Mouse (Mus musculus) neural tube, embryonic 15.5 days (tissue): Measurements from ENCODE around the gene Hcn1. TPM values are rescaled to one million over a fixed set of nuclear protein-coding genes. Genes with fewer than 3 reads are reported as not detected.

Experiments used
- ATAC-seq: fragments of 200-750 bp; cut with Nextera tagmentation; 2 replicates; pipeline ENCODE4 v1.8.0; 2017; ENCODE audit warnings: mild to moderate bottlenecking, moderate TSS enrichment, moderate library complexity; ENCODE audit not compliant: low FRiP score
- H3K27ac ChIP-seq: fragments of 300-500 bp; sonication (generic); replicated peaks from 2 replicates; pipeline ENCODE4 v1.5.1; 2015; ENCODE audit warnings: mild to moderate bottlenecking, inconsistent platforms
- H3K27me3 ChIP-seq: fragments of 300-500 bp; sonication (generic); replicated peaks from 2 replicates; pipeline ENCODE4 v1.6.1; 2015; ENCODE audit warnings: inconsistent platforms
- H3K36me3 ChIP-seq: fragments of 300-500 bp; sonication (generic); 2 replicates; pipeline ENCODE4 v1.6.1; 2015; ENCODE audit warnings: inconsistent platforms
- H3K4me1 ChIP-seq: fragments of 300-500 bp; sonication (generic); 2 replicates; pipeline ENCODE4 v1.6.1; 2015; ENCODE audit warnings: inconsistent platforms
- H3K4me2 ChIP-seq: fragments of 300-500 bp; sonication (generic); 2 replicates; pipeline ENCODE4 v1.6.1; 2015; ENCODE audit warnings: inconsistent platforms, mild to moderate bottlenecking, moderate library complexity
- H3K4me3 ChIP-seq: fragments of 300-500 bp; sonication (generic); replicated peaks from 2 replicates; pipeline ENCODE4 v1.5.1; 2015; ENCODE audit warnings: mild to moderate bottlenecking, inconsistent platforms
- H3K9ac ChIP-seq: fragments of 300-500 bp; sonication (generic); replicated peaks from 2 replicates; pipeline ENCODE4 v1.6.1; 2015; ENCODE audit warnings: mild to moderate bottlenecking, inconsistent platforms
- H3K9me3 ChIP-seq: fragments of 300-500 bp; sonication (generic); replicated peaks from 2 replicates; pipeline ENCODE4 v1.6.1; 2016; ENCODE audit warnings: inconsistent platforms
- WGBS: fragments of 180-500 bp; shearing (Covaris S2); methylation state at CpG from one replicate; pipeline ENCODE4 v1.1.7; 2015; ENCODE audit warnings: mixed read lengths; 5-methylcytosine and 5-hydroxymethylcytosine counted together
- polyA plus RNA-seq: library from polyadenylated mRNA; unstranded; fragments of >200 nt; fragmentation: Nextera tagmentation; extraction: Ambion mirVana; gene quantifications from 2 replicates; pipeline ENCODE4 v1.2.1, GENCODE M21; 2015

The Hcn1 gene
- polyA plus RNA-seq, 1 experiment from 2014 or later: 1.2 TPM

DNA sequence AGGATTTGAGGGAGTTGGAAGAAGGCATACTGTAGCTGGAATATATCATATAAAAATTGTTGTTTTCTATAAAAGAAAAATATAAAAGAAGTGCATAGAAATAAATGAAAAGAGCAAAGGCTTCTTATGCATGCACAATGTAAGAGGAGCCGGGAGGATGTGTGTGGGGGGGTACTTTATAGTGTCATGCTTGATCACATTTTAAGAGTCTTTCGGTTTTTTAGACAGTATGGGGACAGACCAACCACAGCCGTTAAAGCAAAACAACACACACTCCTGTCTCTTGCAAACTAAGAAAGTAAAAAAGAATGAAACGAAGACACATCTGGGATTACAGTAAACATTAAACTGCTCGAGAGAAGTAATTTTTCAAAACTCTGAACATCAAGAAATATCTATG lies 290.0 kb downstream of the Hcn1 start:
- H3K4me2 ChIP-seq: no peak overlapping the region
- 73% methylated on average over 5 of the region's 5 CpGs for WGBS
- H3K27me3 ChIP-seq: no peaks in the 10 kb centered on the region
- no peak for ATAC-seq
- H3K4me1 ChIP-seq: no peaks in the 10 kb centered on the region
- H3K36me3 ChIP-seq: no peaks in the 10 kb centered on the region
- H3K9ac ChIP-seq: no peak overlapping the region
- H3K4me3 ChIP-seq: no peak overlapping the region
- no peaks in the 10 kb centered on the region for H3K9me3 ChIP-seq
- no peak overlapping the region for H3K27ac ChIP-seq

DNA sequence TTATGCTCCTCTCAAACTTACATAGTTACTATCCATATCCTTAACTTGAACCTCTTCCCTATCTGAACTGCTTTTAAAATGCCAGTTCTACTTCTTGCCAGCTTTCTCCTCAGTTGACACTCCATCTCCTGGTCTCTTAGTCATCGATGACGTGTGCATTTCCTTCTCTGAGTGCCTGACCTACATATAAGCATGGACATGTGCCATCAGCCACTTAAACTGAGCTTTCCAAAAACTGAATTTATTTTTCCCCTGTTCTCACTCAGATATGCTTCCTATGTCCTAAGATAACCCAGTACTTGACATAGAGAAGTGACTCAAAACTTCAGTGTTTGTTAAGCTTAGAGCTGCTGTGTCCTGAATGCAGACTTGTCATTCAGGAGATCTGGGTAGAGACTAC lies 295.9 kb downstream of the Hcn1 start:
- Histone ChIP-seq H3K4me3 (no peak overlapping the region), H3K4me1 (no peaks in the 10 kb centered on the region), H3K27ac (no peak overlapping the region), H3K9me3 (no peaks in the 10 kb centered on the region), H3K4me2 (no peak overlapping the region), H3K36me3 (no peaks in the 10 kb centered on the region), H3K27me3 (no peaks in the 10 kb centered on the region), H3K9ac (no peak overlapping the region)
- ATAC-seq: no peak
- WGBS: 88% methylated on average over 2 of the region's 2 CpGs

DNA sequence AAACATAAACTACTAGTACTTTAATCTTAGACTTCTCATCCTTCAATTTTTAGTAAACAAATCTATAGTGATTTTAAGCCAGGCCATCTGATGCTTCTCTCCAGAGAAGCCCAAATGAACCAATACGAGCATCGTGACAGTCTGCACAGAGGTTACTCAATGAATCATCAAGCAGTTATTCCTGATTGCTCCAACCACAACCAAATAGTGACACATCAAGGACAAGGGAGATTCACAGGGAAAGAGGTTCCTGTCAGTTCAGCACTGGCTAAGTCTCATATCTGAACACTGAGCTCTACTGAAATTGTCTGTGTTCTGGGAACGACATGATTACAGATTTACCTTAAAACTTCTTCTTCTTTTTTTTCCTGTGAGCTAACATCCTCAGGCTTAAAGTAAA lies 305.7 kb downstream of the Hcn1 start:
- H3K27ac ChIP-seq: no peak overlapping the region
- WGBS: 91% methylated on average over 3 of the region's 3 CpGs
- no peak overlapping the region for H3K9ac ChIP-seq
- H3K27me3 ChIP-seq: no peaks in the 10 kb centered on the region
- no peak overlapping the region for H3K4me2 ChIP-seq
- no peak for ATAC-seq
- no peaks in the 10 kb centered on the region for H3K4me1 ChIP-seq
- H3K9me3 ChIP-seq: no peaks in the 10 kb centered on the region
- no peak overlapping the region for H3K4me3 ChIP-seq
- no peaks in the 10 kb centered on the region for H3K36me3 ChIP-seq

DNA sequence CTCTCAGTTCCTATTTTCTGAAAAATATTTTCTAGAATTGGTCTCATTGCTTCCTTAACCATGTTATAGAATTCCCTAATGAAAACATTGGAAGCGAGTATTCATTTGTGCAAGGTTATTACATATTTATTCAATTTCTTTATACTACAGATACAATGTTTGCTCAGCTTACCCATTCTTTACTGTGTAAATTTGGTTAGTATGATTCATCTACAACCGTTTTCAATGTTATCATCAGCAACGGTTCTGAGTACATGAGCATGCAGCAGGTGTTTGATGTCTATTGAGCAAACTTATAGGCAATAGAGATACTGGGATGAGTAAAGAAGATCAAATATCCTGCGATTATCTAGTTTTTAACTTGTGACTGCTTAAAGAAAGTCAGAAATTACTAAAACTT lies 327.6 kb downstream of the Hcn1 start:
- ATAC-seq: no peak
- Histone ChIP-seq H3K4me1 (no peaks in the 10 kb centered on the region), H3K4me3 (no peak overlapping the region), H3K27me3 (no peaks in the 10 kb centered on the region), H3K27ac (no peak overlapping the region), H3K9ac (no peak overlapping the region), H3K36me3 (no peaks in the 10 kb centered on the region), H3K4me2 (no peak overlapping the region), H3K9me3 (no peaks in the 10 kb centered on the region)
- WGBS: 90% methylated on average over 4 of the region's 4 CpGs

DNA sequence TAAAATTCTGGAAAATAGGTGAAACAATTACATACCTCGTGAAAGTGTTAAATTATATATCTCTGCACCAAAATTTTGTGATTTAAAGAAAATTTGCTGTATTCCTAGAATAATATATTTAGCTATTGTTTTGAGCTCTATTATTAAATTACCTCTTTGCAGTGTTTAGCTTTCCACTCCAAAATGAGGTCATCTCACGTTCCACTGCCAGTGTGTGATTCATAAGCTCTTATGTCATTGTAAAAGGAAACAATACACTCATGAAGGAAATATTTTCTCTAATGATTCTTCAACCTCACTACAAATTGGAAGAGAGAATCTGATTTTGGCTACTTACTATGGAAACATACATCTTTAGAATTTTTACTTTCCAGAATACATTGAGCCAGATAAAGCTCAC lies 329.6 kb downstream of the Hcn1 start:
- Histone ChIP-seq H3K36me3 (no peaks in the 10 kb centered on the region), H3K27me3 (no peaks in the 10 kb centered on the region), H3K9me3 (no peaks in the 10 kb centered on the region), H3K9ac (no peak overlapping the region), H3K4me1 (no peaks in the 10 kb centered on the region), H3K4me2 (no peak overlapping the region), H3K4me3 (no peak overlapping the region), H3K27ac (no peak overlapping the region)
- ATAC-seq: no peak
- WGBS: 78% methylated on average over 2 of the region's 2 CpGs

DNA sequence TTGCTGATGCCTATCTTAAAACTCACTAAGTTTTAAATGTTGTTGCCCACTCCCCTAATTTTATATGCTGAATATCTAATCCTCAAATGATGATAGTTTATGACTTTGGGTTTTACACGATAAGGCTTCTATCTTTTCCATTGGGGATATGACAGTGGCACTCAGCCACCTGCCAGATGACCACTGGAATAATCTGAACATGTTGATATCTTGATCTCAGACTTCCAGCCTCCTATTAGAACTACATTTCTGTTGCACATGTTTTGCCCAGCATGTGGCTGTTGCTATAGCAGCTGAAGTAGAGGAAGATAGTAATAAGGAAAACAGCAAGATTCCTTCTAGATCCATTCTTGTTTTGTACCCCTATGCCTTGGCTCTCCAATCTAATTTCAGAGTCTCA lies 336.6 kb downstream of the Hcn1 start:
- WGBS: 79% methylated on average over 1 of the region's 1 CpGs
- no peak overlapping the region for H3K27ac ChIP-seq
- no peak overlapping the region for H3K4me3 ChIP-seq
- no peaks in the 10 kb centered on the region for H3K36me3 ChIP-seq
- H3K9ac ChIP-seq: no peak overlapping the region
- ATAC-seq: no peak
- no peaks in the 10 kb centered on the region for H3K27me3 ChIP-seq
- H3K4me2 ChIP-seq: no peak overlapping the region
- H3K9me3 ChIP-seq: no peaks in the 10 kb centered on the region
- H3K4me1 ChIP-seq: no peaks in the 10 kb centered on the region

DNA sequence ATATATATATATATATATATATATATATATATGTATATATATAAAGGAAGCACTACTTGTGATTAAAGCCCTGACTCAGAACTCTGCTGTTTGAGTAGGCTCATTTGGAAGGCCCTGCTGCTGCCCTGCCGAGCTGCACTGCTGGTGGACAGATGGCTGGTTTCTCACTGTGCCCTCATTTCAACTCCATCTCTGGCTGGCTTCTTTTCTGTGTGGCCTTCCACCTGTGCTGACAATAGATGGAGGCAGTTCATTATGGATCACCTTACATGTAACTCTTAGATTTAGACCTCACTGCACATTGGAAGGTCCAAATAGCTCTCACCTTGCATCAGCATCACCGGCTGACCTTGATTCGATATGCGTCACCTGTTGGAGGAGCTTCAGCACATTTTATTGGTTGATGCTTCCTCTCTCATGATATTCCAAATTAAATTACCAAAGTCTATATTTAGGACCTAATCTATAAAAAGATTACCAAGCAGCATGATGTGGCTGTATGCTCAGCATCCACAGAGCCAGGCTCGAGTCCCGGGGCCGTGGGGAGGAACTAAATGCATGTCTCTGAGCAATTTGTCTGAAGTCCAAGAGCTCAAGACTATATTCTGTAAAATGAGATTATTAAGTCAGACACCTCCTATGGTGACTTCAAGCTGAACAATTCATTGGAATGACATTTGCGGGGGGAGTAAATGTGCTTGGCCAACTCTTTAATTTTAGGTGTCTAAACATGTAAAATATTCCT lies 338.6 kb downstream of the Hcn1 start:
- no peaks in the 10 kb centered on the region for H3K36me3 ChIP-seq
- H3K4me1 ChIP-seq: no peaks in the 10 kb centered on the region
- no peak overlapping the region for H3K9ac ChIP-seq
- H3K4me2 ChIP-seq: no peak overlapping the region
- ATAC-seq: no peak
- H3K4me3 ChIP-seq: no peak overlapping the region
- no peaks in the 10 kb centered on the region for H3K9me3 ChIP-seq
- 89% methylated on average over 8 of the region's 8 CpGs for WGBS
- H3K27me3 ChIP-seq: no peaks in the 10 kb centered on the region
- no peak overlapping the region for H3K27ac ChIP-seq

DNA sequence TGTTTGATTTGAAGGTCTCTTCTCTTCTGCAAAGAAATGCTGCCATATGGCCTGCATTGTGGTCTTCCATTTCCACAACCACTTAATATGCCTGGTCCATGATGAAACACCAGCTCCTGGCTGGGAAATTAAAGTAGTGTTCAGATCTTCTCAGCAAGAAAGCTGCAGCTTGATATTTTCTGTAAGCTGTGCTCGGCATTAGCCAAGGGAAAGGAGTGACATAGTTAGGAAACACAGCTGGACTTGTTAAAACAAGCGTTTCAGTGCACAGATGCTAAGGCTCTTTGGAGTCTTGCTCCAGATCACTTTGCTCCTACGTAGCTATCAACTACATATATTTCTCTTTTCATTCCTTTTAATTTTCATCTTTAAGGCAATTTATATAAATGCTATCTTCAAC lies 344.7 kb downstream of the Hcn1 start:
- H3K4me3 ChIP-seq: no peak overlapping the region
- no peak overlapping the region for H3K27ac ChIP-seq
- no peaks in the 10 kb centered on the region for H3K27me3 ChIP-seq
- no peak overlapping the region for H3K4me2 ChIP-seq
- no peak for ATAC-seq
- no peaks in the 10 kb centered on the region for H3K36me3 ChIP-seq
- H3K9ac ChIP-seq: no peak overlapping the region
- H3K9me3 ChIP-seq: no peaks in the 10 kb centered on the region
- 78% methylated on average over 3 of the region's 3 CpGs for WGBS
- H3K4me1 ChIP-seq: no peaks in the 10 kb centered on the region

DNA sequence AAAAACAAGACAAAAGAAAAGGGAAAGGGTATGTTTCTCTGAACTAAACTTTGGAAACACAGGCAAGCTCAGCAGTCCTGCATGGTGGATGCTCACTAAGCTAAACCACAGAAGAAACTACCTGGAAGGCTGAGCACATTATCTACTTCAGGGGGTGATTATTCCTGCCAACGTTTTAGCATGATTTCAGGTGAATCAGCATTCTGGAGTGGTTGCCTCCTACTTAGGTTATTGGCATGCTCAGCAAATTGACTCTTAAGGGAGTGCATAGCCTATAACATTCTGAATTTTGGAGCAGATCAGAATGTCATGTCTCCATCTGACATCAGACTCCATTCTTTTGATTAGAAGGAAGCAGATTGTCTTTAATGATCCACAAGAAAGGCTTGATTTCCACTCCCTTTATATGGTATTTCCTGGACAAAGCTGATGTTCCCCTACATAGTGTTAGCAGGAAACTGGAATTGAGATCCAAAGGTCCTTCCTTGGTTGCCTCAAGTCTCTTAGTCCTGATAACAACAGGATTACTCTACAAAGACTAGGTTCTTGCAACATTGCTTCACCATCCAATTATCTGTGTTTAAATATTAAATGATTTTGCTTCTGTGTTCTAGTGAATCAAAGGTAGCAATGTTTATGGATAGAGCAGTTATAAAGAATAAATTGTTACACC lies 345.7 kb downstream of the Hcn1 start:
- H3K27me3 ChIP-seq: no peaks in the 10 kb centered on the region

DNA sequence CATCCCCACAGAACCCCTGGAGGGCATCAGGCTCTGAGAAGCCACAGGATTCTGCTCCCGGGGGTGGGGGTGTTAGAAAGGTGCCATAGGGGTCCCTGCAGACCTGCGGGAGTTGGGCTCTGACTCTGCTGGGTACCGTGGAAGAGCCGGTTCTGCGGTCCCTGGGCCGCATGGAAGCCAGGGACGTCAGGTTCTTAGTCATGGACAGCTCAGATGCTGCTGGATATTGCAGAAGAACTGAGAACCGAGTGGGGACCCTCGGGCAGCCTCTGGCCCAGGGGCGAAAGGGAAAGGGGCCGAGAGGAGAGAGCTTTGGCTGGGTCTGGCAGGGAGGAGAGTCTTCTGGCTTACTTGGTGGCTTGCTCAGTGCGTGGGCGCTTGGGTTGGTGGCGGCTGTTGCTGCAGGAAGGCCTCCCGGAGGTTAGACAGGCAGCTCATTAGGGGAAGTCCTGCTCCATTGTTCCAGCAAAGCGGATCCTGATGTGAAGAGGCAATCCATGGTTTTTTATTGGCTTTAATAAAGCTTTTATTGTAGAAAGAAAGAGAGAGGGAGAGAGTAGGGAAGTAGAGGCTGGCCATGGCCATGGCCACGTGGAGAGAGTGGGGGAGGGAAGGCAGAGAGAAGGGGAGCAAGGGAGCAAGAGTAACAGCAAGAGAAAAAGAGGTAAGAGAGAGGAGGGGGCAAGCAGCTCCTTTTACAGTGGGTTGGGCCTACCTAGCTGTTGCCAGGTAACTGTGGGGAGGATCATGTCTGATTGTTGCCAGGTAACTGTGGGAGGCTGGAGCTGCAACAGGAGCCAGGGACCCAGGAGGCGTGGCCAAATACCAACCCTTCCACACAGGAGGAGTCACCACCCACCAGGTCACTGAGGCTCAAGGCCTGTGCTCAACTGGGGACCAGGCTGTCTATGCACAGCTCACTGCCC lies 356.6 kb downstream of the Hcn1 start:
- Histone ChIP-seq H3K4me3 (no peak overlapping the region), H3K4me2 (no peak overlapping the region), H3K27me3 (no peaks in the 10 kb centered on the region), H3K4me1 (no peaks in the 10 kb centered on the region), H3K36me3 (no peaks in the 10 kb centered on the region), H3K9me3 (no peaks in the 10 kb centered on the region), H3K27ac (no peak overlapping the region), H3K9ac (no peak overlapping the region)
- 13% methylated on average over 18 of the region's 18 CpGs for WGBS
- ATAC-seq: no peak

More for the DNA sequence above, 345.7 kb downstream of the Hcn1 start:
- no peak overlapping the region for H3K4me2 ChIP-seq
- H3K27ac ChIP-seq: no peak overlapping the region
- WGBS: 57% methylated on average over 1 of the region's 1 CpGs
- no peaks in the 10 kb centered on the region for H3K4me1 ChIP-seq
- H3K9me3 ChIP-seq: no peaks in the 10 kb centered on the region
- no peaks in the 10 kb centered on the region for H3K36me3 ChIP-seq
- H3K4me3 ChIP-seq: no peak overlapping the region
- no peak overlapping the region for H3K9ac ChIP-seq
- ATAC-seq: no peak

DNA sequence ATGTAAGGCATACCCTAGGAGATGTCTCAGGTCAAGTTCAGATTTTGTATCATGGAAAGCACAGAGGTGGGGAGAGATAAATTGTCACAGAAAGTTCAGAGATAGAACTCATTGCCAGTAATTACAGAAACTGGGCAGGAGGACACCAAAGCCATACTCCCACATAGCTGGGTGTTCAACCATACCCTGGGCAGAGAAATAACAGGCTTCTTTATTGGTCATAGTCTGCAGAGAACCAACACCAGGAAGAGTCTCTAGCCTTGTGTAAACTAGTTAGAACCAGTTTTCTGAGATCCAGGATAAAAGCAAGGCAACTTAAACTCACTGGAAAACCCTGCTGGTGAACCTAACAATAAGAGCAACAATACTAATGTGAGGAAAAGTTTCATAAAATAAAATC lies 362.5 kb downstream of the Hcn1 start:
- no peak for ATAC-seq
- Histone ChIP-seq H3K27ac (no peak overlapping the region), H3K4me2 (no peak overlapping the region), H3K9me3 (no peaks in the 10 kb centered on the region), H3K36me3 (no peaks in the 10 kb centered on the region), H3K4me1 (no peaks in the 10 kb centered on the region), H3K27me3 (no peaks in the 10 kb centered on the region), H3K9ac (no peak overlapping the region), H3K4me3 (no peak overlapping the region)

DNA sequence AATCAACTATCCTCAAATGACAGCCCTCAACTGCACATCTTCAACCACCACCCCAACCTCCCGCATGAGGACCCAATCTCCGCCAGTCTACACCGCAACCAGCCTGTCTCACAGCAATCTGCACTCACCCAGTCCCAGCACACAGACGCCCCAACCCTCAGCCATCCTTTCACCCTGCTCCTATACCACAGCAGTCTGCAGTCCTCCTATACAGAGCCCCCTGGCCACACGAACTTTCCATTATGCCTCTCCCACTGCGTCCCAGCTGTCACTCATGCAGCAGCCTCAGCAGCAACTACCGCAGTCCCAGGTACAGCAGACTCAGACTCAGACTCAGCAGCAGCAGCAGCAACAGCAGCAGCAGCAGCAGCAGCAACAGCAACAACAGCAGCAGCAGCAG lies 373.3 kb downstream of the Hcn1 start:
- Histone ChIP-seq H3K4me1 (no peaks in the 10 kb centered on the region), H3K9ac (no peak overlapping the region), H3K36me3 (no peaks in the 10 kb centered on the region), H3K4me2 (no peak overlapping the region), H3K27ac (no peak overlapping the region), H3K9me3 (no peaks in the 10 kb centered on the region), H3K27me3 (no peaks in the 10 kb centered on the region), H3K4me3 (no peak overlapping the region)
- no peak for ATAC-seq
- 78% methylated on average over 7 of the region's 7 CpGs for WGBS
